Mouse (Mus musculus) midbrain, postnatal 0 days (tissue): ENCODE measurements around the gene Serinc5. TPM values are rescaled to one million over a fixed set of nuclear protein-coding genes. Genes with fewer than 3 reads are reported as not detected.

Experiments
- ATAC-seq: fragments of 200-750 bp; cut with Nextera tagmentation; 2 replicates; pipeline ENCODE4 v1.8.0; 2017; ENCODE audit warnings: moderate number of reproducible peaks, mild to moderate bottlenecking, moderate TSS enrichment, moderate library complexity; ENCODE audit not compliant: low FRiP score
- DNase-seq: peaks from one replicate; pipeline ENCODE4 v3.0.0-alpha.2; 2015; ENCODE audit warnings: low spot score
- H3K27ac ChIP-seq: fragments of 300-500 bp; sonication (generic); 2 replicates; pipeline ENCODE4 v1.5.1; 2014; ENCODE audit warnings: low read depth, mild to moderate bottlenecking, low read length, mixed read lengths
- H3K27me3 ChIP-seq: fragments of 300-500 bp; sonication (generic); 2 replicates; pipeline ENCODE4 v1.6.1; 2014; ENCODE audit warnings: low read length, control low read depth, mixed read lengths; ENCODE audit not compliant: insufficient read depth
- H3K36me3 ChIP-seq: fragments of 300-500 bp; sonication (generic); 2 replicates; pipeline ENCODE4 v1.6.1; 2014; ENCODE audit warnings: low read length, control low read depth, mixed read lengths; ENCODE audit not compliant: insufficient read depth
- H3K4me1 ChIP-seq: fragments of 300-500 bp; sonication (generic); 2 replicates; pipeline ENCODE4 v1.6.1; 2014; ENCODE audit warnings: mild to moderate bottlenecking, control low read depth, antibody characterized with exemption, low read length, mixed read lengths; ENCODE audit not compliant: insufficient read depth
- H3K4me2 ChIP-seq: fragments of 300-500 bp; sonication (generic); 2 replicates; pipeline ENCODE4 v1.6.1; 2014; ENCODE audit warnings: low read depth, mild to moderate bottlenecking, low read length, mixed read lengths; ENCODE audit not compliant: poor library complexity, severe bottlenecking
- H3K4me3 ChIP-seq: fragments of 300-500 bp; sonication (generic); 2 replicates; pipeline ENCODE4 v1.5.1; 2014; ENCODE audit warnings: low read depth, mild to moderate bottlenecking, low read length, moderate library complexity
- H3K9ac ChIP-seq: fragments of 300-500 bp; sonication (generic); replicated peaks from 2 replicates; pipeline ENCODE4 v1.6.1; 2014; ENCODE audit warnings: mild to moderate bottlenecking, low read length, moderate library complexity, mixed read lengths; ENCODE audit not compliant: poor library complexity, severe bottlenecking
- H3K9me3 ChIP-seq: fragments of 300-500 bp; sonication (generic); 2 replicates; pipeline ENCODE4 v1.6.1; 2016; ENCODE audit warnings: low read length, control low read depth
- CTCF ChIP-seq: IDR thresholded peaks from 2 replicates; pipeline ENCODE4 v1.5.1; 2016; ENCODE audit warnings: antibody characterized with exemption, mild to moderate bottlenecking
- WGBS: fragments of 180-500 bp; shearing (Covaris S2); extraction: QIAGEN DNeasy Blood & Tissue Kit; methylation state at CpG from one replicate; pipeline ENCODE4 v1.1.7; 2014; 5-methylcytosine and 5-hydroxymethylcytosine counted together
- polyA plus RNA-seq: library from polyadenylated mRNA; unstranded; fragments of >200 nt; fragmentation: Nextera tagmentation; extraction: Ambion mirVana; gene quantifications from 2 replicates; pipeline ENCODE4 v1.2.1, GENCODE M21; 2015
- total RNA-seq: library from RNA; depleted of rRNA; stranded (reverse); fragments of >200 nt; gene quantifications from 2 replicates; pipeline ENCODE4 v1.2.3, GENCODE M21; 2014

The Serinc5 gene
- total and polyA plus RNA-seq, 2 experiments from 2014 or later, result 13.5 to 38.4 TPM

DNA sequence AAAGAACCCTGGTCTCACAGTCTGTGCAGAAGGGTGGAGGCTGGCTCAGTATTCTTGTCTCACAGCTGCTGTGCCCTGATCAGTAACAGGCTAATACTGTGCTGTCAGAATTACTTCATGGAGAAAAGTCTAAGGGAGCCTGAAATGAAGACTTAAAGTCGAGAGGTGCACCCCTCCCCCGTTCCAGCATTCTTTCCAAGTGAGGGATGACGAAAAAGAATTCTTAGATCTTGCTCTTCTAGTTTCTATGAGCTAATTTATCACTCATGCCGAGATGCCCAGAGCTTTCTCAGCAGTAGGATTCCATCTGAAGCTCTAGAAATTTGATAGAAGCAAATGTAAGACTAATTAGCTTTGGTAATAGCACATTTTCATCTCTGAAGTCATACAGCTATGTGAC lies 66.8 kb downstream of the Serinc5 start:
- WGBS, result 64% methylated on average over 4 of the region's 4 CpGs
- Histone ChIP-seq H3K4me1 (no peaks in the 10 kb centered on the region), H3K9ac (no peak overlapping the region), H3K4me3 (no peak overlapping the region), H3K4me2 (no peak overlapping the region), H3K36me3 (no peaks in the 10 kb centered on the region), H3K27ac (no peak overlapping the region), H3K27me3 (no peaks in the 10 kb centered on the region), H3K9me3 (no peaks in the 10 kb centered on the region)
- DNase-seq (no peak), ATAC-seq (no peak)
- TF ChIP-seq CTCF, result no peak

DNA sequence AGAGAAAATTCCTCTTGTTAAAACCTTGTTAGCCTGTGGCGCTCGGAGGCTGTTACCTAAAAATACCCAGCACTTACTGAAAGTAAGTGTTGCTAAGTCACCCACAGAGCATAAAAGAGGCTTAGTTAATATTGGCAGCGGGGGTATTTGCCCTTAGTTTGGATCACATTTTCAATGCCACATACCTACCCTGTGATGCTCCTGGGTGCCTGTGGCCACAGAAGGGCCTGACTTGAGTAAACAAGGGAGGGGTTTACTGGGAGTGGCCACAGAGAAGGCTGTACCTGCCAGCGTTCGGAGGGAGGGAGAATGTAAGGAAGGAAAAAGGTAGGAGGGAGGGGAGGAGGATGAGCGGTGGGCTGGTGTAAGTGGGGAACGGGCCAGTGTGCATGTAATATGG lies 68.8 kb downstream of the Serinc5 start:
- no peaks in the 10 kb centered on the region for H3K27me3 ChIP-seq
- no peaks in the 10 kb centered on the region for H3K36me3 ChIP-seq
- no peaks in the 10 kb centered on the region for H3K4me1 ChIP-seq
- no peak overlapping the region for H3K9ac ChIP-seq
- no peak for TF ChIP-seq CTCF
- WGBS, result 72% methylated on average over 7 of the region's 7 CpGs
- no peak overlapping the region for H3K27ac ChIP-seq
- DNase-seq (no peak), ATAC-seq (no peak)
- no peak overlapping the region for H3K4me2 ChIP-seq
- no peak overlapping the region for H3K4me3 ChIP-seq
- H3K9me3 ChIP-seq, result no peaks in the 10 kb centered on the region

DNA sequence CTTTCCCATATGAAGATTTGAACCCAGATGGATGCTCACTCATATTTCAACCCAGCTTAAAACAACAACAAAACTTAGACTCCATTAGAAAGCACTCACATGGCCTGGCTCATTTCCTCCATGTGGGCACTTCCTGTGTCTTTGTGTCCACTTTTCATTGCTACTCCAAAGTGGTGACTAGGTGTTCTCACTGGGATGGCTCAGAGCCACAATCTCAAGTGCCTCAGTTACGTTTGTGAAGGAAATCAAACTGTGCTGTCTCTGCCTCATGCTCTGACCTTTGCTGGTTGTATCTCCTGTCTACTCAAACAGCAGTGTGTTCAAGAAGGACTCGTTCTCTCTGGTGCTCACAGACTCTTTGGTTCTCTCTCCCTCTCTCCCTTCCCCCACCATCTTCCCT lies 70.7 kb downstream of the Serinc5 start:
- TF ChIP-seq CTCF, result no peak
- Histone ChIP-seq H3K9ac (no peak overlapping the region), H3K4me1 (no peaks in the 10 kb centered on the region), H3K9me3 (no peaks in the 10 kb centered on the region), H3K4me3 (no peak overlapping the region), H3K27me3 (no peaks in the 10 kb centered on the region), H3K4me2 (no peak overlapping the region), H3K27ac (no peak overlapping the region), H3K36me3 (peaks cover 10% of the 10 kb centered on the region)
- 88% methylated on average over 2 of the region's 2 CpGs for WGBS
- ATAC-seq (no peak), DNase-seq (no peak)

DNA sequence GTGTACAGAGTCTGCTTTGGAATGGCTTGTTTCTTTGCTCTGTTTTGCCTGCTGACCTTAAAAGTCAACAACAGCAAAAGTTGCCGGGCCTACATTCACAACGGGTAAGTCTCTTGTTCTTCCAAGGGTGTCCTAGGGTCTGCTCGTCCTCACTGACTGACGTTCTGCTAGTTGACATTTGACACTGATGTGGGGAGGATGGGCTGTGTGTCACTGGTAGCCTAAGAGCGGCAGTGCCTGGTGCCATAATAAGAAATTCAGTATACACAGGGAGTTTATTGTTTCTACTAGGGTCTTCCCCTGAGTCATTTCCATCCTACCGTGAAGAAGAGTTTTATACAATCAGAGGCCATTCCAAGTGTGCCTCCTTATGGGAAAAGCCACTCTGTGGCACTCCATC lies 71.9 kb downstream of the Serinc5 start:
- no peak overlapping the region for H3K27ac ChIP-seq
- no peak for TF ChIP-seq CTCF
- H3K4me3 ChIP-seq, result no peak overlapping the region
- H3K9me3 ChIP-seq, result no peaks in the 10 kb centered on the region
- ATAC-seq (no peak), DNase-seq (no peak)
- H3K9ac ChIP-seq, result no peak overlapping the region
- no peaks in the 10 kb centered on the region for H3K4me1 ChIP-seq
- peaks cover 10% of the 10 kb centered on the region for H3K36me3 ChIP-seq
- WGBS, result 63% methylated on average over 6 of the region's 6 CpGs
- H3K27me3 ChIP-seq, result no peaks in the 10 kb centered on the region
- no peak overlapping the region for H3K4me2 ChIP-seq

DNA sequence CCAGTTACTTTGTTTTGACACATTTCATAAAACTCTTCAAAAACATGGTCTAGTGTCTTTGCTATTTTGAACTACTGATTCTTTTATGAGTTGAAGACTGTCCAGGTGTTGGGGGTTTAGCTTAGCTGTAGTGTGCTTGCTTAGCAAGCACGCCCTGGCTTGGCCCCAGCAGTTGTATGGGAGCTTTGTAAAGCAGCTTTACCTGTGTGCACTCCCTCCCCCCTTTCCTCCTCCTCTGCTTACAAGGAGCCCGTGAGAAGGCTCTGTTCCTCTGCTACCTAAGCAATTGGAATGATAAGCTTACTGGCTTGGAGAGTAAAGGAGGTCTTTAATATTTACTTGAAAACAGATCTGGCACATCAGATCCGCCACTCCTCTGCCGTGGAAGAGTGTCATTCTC lies 72.6 kb downstream of the Serinc5 start:
- Histone ChIP-seq H3K9ac (no peak overlapping the region), H3K9me3 (no peaks in the 10 kb centered on the region), H3K27me3 (no peaks in the 10 kb centered on the region), H3K27ac (no peak overlapping the region), H3K4me2 (no peak overlapping the region), H3K4me3 (no peak overlapping the region), H3K36me3 (peaks cover 12% of the 10 kb centered on the region), H3K4me1 (no peaks in the 10 kb centered on the region)
- WGBS, result 73% methylated on average over 4 of the region's 4 CpGs
- ATAC-seq (no peak), DNase-seq (no peak)
- TF ChIP-seq CTCF, result no peak

DNA sequence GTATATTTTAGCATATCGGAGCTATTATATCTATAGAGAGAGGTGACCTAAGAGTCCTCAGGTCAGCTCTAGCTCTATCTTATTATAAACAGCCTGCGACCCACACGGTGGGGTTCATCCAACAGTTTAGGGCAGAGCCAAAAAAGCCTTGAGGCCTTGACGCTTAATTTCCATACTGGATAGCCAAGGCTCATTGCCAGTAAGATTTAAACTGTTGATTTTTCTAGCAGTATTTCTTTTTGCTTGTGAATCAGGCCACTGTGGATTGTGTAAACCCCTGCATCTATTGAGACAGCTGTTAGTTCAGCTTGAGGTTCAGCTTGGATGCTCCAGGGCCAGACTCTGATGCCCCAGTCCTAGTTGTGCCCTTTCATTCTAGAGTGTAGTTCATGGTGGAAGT lies 73.4 kb downstream of the Serinc5 start:
- Histone ChIP-seq H3K9ac (no peak overlapping the region), H3K4me2 (no peak overlapping the region), H3K27me3 (no peaks in the 10 kb centered on the region), H3K36me3 (peaks cover 14% of the 10 kb centered on the region), H3K9me3 (no peaks in the 10 kb centered on the region), H3K4me3 (no peak overlapping the region), H3K27ac (no peak overlapping the region), H3K4me1 (no peaks in the 10 kb centered on the region)
- 87% methylated on average over 4 of the region's 4 CpGs for WGBS
- no peak for TF ChIP-seq CTCF
- ATAC-seq, result no peak
- no peak for DNase-seq
